Mouse (Mus musculus) lung, adult 2 months (tissue): ENCODE data around the gene Serpina5.

Source experiments
- CTCF ChIP-seq: fragments of 200-500 bp; IDR thresholded peaks from 2 replicates; pipeline ENCODE4 v1.5.1; 2011; ENCODE audit warnings: mild to moderate bottlenecking, low read length, control low read depth; ENCODE audit not compliant: insufficient read depth
- POLR2A ChIP-seq: fragments of 200-500 bp; IDR thresholded peaks from 2 replicates; pipeline ENCODE4 v1.6.1; 2011; ENCODE audit warnings: low read depth, mild to moderate bottlenecking, control low read depth, low read length, borderline replicate concordance; ENCODE audit errors: extremely low read depth

DNA sequence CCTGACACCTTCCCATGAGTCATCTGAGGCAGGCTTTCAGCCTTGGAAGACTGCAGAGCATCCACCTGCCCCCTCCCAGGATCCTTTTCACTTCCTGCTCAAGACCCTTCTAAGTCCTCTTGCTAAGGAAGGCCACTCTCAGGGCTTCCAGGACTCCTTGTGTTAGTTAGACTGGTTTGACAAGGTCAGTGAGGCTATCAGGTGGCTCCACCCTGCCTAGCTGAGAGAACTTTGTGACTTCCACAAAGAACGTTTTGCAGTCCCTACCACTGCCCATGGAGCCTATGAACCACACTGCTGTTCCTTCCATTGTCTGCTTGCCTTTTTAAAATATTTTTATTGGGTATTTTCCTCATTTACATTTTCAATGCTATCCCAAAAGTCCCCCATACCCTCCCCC, 29.2 kb upstream of the Serpina5 start:
- no peak for TF ChIP-seq CTCF
- TF ChIP-seq POLR2A, result no peak
